ENCODE assay signal across 8 mouse cellular contexts in the genomic region with DNA sequence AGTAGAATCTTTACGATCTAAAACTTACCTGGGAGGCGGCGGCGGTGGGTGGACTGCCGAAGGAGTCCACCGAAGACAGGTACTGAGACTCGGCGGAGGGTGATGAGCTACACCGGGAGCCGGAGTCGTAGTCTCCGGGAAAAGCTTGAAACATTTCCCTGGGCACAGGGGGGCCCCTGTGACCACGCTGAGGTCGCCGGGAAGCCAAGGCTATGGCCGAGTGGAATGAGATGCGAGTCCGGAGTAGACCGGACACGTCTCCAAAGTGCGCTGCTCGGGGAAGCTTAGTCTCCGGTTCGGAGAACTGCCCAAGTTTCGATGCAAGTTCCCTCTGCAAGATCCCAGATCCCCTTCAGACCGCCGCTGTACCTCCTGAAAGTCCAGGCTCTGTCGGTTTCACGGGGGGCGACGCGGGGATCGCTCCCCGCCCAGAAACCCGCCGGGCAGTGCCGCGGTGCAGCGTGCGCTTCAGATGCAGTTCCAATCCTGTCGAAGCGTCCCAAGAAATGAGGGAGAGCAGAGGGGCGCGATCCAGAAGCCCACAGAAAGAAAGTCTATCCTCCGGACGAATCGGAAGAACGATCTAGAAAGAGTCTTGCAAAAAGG. TPM values are rescaled to one million over a fixed set of nuclear protein-coding genes. Genes with fewer than 3 reads are reported as not detected.
A peak's percentile ranks its signal among the peaks of the same experiment; 100 is the strongest.
DNase-seq lines count a peak whose midpoint lies in the region; ATAC-seq and TF ChIP-seq lines count a peak whose summit lies in the region.

No protein-coding gene starts in this region.

- 0 out of 2 replicates have a peak, but pooled peaks cover 1% of the 10 kb centered on the region for H3K4me1 ChIP-seq in heart, adult 2 months (ENCODE audit: control insufficient read depth, insufficient read depth, low read length)
- H3K4me1 ChIP-seq in ES-Bruce4 (ENCODE audit: control insufficient read depth, insufficient read depth, low read length): no peaks in the 10 kb centered on the region
- peaks cover 24% of the 10 kb centered on the region for H3K4me1 ChIP-seq in heart, embryonic 12.5 days (replicated peaks)
- H3K4me1 ChIP-seq in liver, embryonic 15.5 days (replicated peaks): peaks cover 35% of the 10 kb centered on the region

- peak overlapping the region; percentile 43 for H3K9ac ChIP-seq in heart, adult 2 months (ENCODE audit: low read depth, low read length)
- peak overlapping the region; percentile 62 for H3K9ac ChIP-seq in ES-Bruce4 (ENCODE audit: low read depth, poor library complexity, severe bottlenecking)
- H3K9ac ChIP-seq in heart, embryonic 12.5 days: peak overlapping the region; percentile 67
- H3K9ac ChIP-seq in liver, embryonic 15.5 days: peak overlapping the region; percentile 47; the same call in 1 of the 2 replicates

- no peaks in the 10 kb centered on the region for H3K79me2 ChIP-seq in heart, adult 2 months (replicated peaks; ENCODE audit: control insufficient read depth, insufficient read depth, low read length)

- intact Hi-C loops in heart, adult 2 months (cut with DNase I): no loop called here
- intact Hi-C loops in heart, postnatal 25 days (cut with DNase I): no loop called here

- peak overlapping the region; percentile 84 for H3K4me3 ChIP-seq in heart, adult 2 months
- peak overlapping the region; percentile 72 for H3K4me3 ChIP-seq in ES-Bruce4 (ENCODE audit: low read depth, low read length)
- peak overlapping the region; percentile 73 for H3K4me3 ChIP-seq in heart, embryonic 12.5 days
- peak overlapping the region; percentile 69 for H3K4me3 ChIP-seq in liver, embryonic 15.5 days (replicated peaks)

- no peaks in the 10 kb centered on the region for H3K36me3 ChIP-seq in heart, adult 2 months (ENCODE audit: control insufficient read depth, insufficient read depth, low read length)
- H3K36me3 ChIP-seq in ES-Bruce4 (ENCODE audit: control insufficient read depth, insufficient read depth, low read length, poor library complexity, severe bottlenecking): no peaks in the 10 kb centered on the region
- H3K36me3 ChIP-seq in heart, embryonic 12.5 days: no peaks in the 10 kb centered on the region
- no peaks in the 10 kb centered on the region for H3K36me3 ChIP-seq in liver, embryonic 15.5 days (replicated peaks)

- TF ChIP-seq CTCF in heart, adult 2 months (IDR thresholded peaks at IDR 0.05): no peak
- TF ChIP-seq CTCF in ES-Bruce4 (IDR thresholded peaks at IDR 0.05; ENCODE audit: low read depth, low read length): no peak

- DNase-seq in heart, adult 2 months: peak in 1 of 2 experiments; percentile 24
- no peak for DNase-seq in heart, postnatal 25 days (ENCODE audit: low spot score)
- no peak for DNase-seq in thymus, postnatal 0 days (ENCODE audit: low spot score)
- DNase-seq in left cerebral cortex, adult 18-20 months (ENCODE audit: low spot score in 2 of 2): no peak

- peak overlapping the region; percentile 100 for H3K4me2 ChIP-seq in heart, embryonic 12.5 days
- H3K4me2 ChIP-seq in liver, embryonic 15.5 days: peak overlapping the region; percentile 90

- TF ChIP-seq POLR2A in heart, adult 2 months (IDR thresholded peaks at IDR 0.05; ENCODE audit: insufficient read depth, low read depth, low read length): no peak
- no peak for TF ChIP-seq POLR2A in ES-Bruce4 (IDR thresholded peaks at IDR 0.05; ENCODE audit: insufficient read depth, low read length)

- H3K27ac ChIP-seq in heart, adult 2 months: peak overlapping the region; percentile 86
- no peak overlapping the region for H3K27ac ChIP-seq in ES-Bruce4 (ENCODE audit: insufficient read depth, low read length)
- H3K27ac ChIP-seq in heart, embryonic 12.5 days (ENCODE audit: poor library complexity, severe bottlenecking): peak overlapping the region; percentile 60; the same call in 1 of the 2 replicates
- H3K27ac ChIP-seq in liver, embryonic 15.5 days (replicated peaks): no peak overlapping the region

- H3K27me3 ChIP-seq in heart, adult 2 months (ENCODE audit: control insufficient read depth, insufficient read depth, low read length): no peaks in the 10 kb centered on the region
- H3K27me3 ChIP-seq in ES-Bruce4 (ENCODE audit: control insufficient read depth, insufficient read depth, low read length, poor library complexity, severe bottlenecking): no peaks in the 10 kb centered on the region
- peaks cover 37% of the 10 kb centered on the region for H3K27me3 ChIP-seq in heart, embryonic 12.5 days (replicated peaks)
- peaks cover 85% of the 10 kb centered on the region for H3K27me3 ChIP-seq in liver, embryonic 15.5 days

- ATAC-seq in heart, embryonic 12.5 days (ENCODE audit: insufficient number of reproducible peaks, low FRiP score): no peak
- ATAC-seq in liver, embryonic 15.5 days (ENCODE audit: insufficient read depth): no peak
- no peak for ATAC-seq in monocyte, adult 5-6 weeks (replicated peaks; ENCODE audit: insufficient number of reproducible peaks, low FRiP score, low TSS enrichment, poor library complexity, severe bottlenecking)

- under 1% methylated on average over 48 of the region's 48 CpGs for WGBS in heart, adult 2 months
- under 1% methylated on average over 48 of the region's 48 CpGs for WGBS in heart, embryonic 12.5 days
- under 1% methylated on average over 48 of the region's 48 CpGs for WGBS in liver, embryonic 15.5 days (ENCODE audit: insufficient replicate concordance)

- TF ChIP-seq EP300 in heart, adult 2 months (IDR thresholded peaks at IDR 0.05; ENCODE audit: insufficient read depth, low read depth, low read length): no peak
- TF ChIP-seq EP300 in ES-Bruce4 (IDR thresholded peaks at IDR 0.05; ENCODE audit: insufficient read depth, low read depth, low read length): no peak

- no peaks in the 10 kb centered on the region for H3K9me3 ChIP-seq in ES-Bruce4 (replicated peaks; ENCODE audit: control insufficient read depth, insufficient read depth, low read length, poor library complexity, severe bottlenecking)
- H3K9me3 ChIP-seq in heart, embryonic 12.5 days (replicated peaks): no peaks in the 10 kb centered on the region
- H3K9me3 ChIP-seq in liver, embryonic 15.5 days (replicated peaks): no peaks in the 10 kb centered on the region

RNA-seq across cellular contexts. Expression of a gene that starts 0.5 kb away (rescaled TPM):
- 1 to 10 TPM in 1 of 2 experiments, under 1 TPM in 1; 0.89 to 1.1 TPM for total RNA-seq in heart, adult 2 months (2021)
- polyA plus RNA-seq in heart, adult 2 months (2012; rRNA removed): 0.94 and 1.1 TPM in 2 replicates
- under 1 TPM; 0.59 to 0.81 TPM for total RNA-seq in heart, postnatal 25 days (2021)
- 0.68 and 1.1 TPM in 2 replicates for polyA plus RNA-seq in ES-Bruce4 (2011; ENCODE audit: insufficient read depth, insufficient read length, low read depth, missing spikeins)
- polyA plus RNA-seq in heart, embryonic 12.5 days (2016; fragmentation: Nextera tagmentation; extraction: Ambion mirVana): 0.37 and 0.55 TPM in 2 replicates
- 0.03 TPM in 1 of 2 replicates, not detected in the other for polyA plus RNA-seq in liver, embryonic 15.5 days (2015; fragmentation: Nextera tagmentation; extraction: Ambion mirVana)
- 30.9 to 43.8 TPM (median 36.9 TPM) in 3 replicates for total RNA-seq in monocyte, adult 5-6 weeks (2017)
- polyA plus RNA-seq in thymus, postnatal 0 days (2015; fragmentation: Nextera tagmentation; extraction: Ambion mirVana): 0.19 and 0.21 TPM in 2 replicates
- 10 to 100 TPM; 20.9 to 54.7 TPM for total RNA-seq in left cerebral cortex, adult 18-20 months (2021)

RNA-seq across cellular contexts. Expression of a gene that starts 27.0 kb away (rescaled TPM):
- total RNA-seq in heart, adult 2 months (2021): 100 to 1,000 TPM; 114 to 136 TPM
- 273 and 340 TPM in 2 replicates for polyA plus RNA-seq in heart, adult 2 months (2012; rRNA removed)
- total RNA-seq in heart, postnatal 25 days (2021): 100 to 1,000 TPM; 124 to 136 TPM
- polyA plus RNA-seq in ES-Bruce4 (2011; ENCODE audit: insufficient read depth, insufficient read length, low read depth, missing spikeins): 14.3 and 15.3 TPM in 2 replicates
- polyA plus RNA-seq in heart, embryonic 12.5 days (2016; fragmentation: Nextera tagmentation; extraction: Ambion mirVana): 23.6 and 26.7 TPM in 2 replicates
- 3.9 and 5.2 TPM in 2 replicates for polyA plus RNA-seq in liver, embryonic 15.5 days (2015; fragmentation: Nextera tagmentation; extraction: Ambion mirVana)
- not detected in 3 replicates for total RNA-seq in monocyte, adult 5-6 weeks (2017)
- 1.6 and 2.2 TPM in 2 replicates for polyA plus RNA-seq in thymus, postnatal 0 days (2015; fragmentation: Nextera tagmentation; extraction: Ambion mirVana)
- total RNA-seq in left cerebral cortex, adult 18-20 months (2021): 100 to 1,000 TPM; 128 to 129 TPM

RNA-seq across cellular contexts. Expression of a gene that starts 29.5 kb away (rescaled TPM):
- under 1 TPM in 1 of 2 experiments, not detected in 1; 0.21 TPM for total RNA-seq in heart, adult 2 months (2021)
- 0.09 and 0.33 TPM in 2 replicates for polyA plus RNA-seq in heart, adult 2 months (2012; rRNA removed)
- not detected for total RNA-seq in heart, postnatal 25 days (2021)
- polyA plus RNA-seq in ES-Bruce4 (2011; ENCODE audit: insufficient read depth, insufficient read length, low read depth, missing spikeins): 5.7 and 6.1 TPM in 2 replicates
- not detected in 2 replicates for polyA plus RNA-seq in heart, embryonic 12.5 days (2016; fragmentation: Nextera tagmentation; extraction: Ambion mirVana)
- 0.05 TPM in 1 of 2 replicates, not detected in the other for polyA plus RNA-seq in liver, embryonic 15.5 days (2015; fragmentation: Nextera tagmentation; extraction: Ambion mirVana)
- 1.9 TPM in 1 of 3 replicates, not detected in the others for total RNA-seq in monocyte, adult 5-6 weeks (2017)
- polyA plus RNA-seq in thymus, postnatal 0 days (2015; fragmentation: Nextera tagmentation; extraction: Ambion mirVana): 0.27 and 0.30 TPM in 2 replicates
- total RNA-seq in left cerebral cortex, adult 18-20 months (2021): not detected

RNA-seq across cellular contexts. Expression of a gene that starts 35.2 kb away (rescaled TPM):
- total RNA-seq in heart, adult 2 months (2021): 10 to 100 TPM; 46.8 to 48.6 TPM
- 47.1 and 49.1 TPM in 2 replicates for polyA plus RNA-seq in heart, adult 2 months (2012; rRNA removed)
- total RNA-seq in heart, postnatal 25 days (2021): 10 to 100 TPM; 40.7 to 45.1 TPM
- 38.1 and 43.7 TPM in 2 replicates for polyA plus RNA-seq in ES-Bruce4 (2011; ENCODE audit: insufficient read depth, insufficient read length, low read depth, missing spikeins)
- 59.2 and 66.0 TPM in 2 replicates for polyA plus RNA-seq in heart, embryonic 12.5 days (2016; fragmentation: Nextera tagmentation; extraction: Ambion mirVana)
- 14.0 and 14.5 TPM in 2 replicates for polyA plus RNA-seq in liver, embryonic 15.5 days (2015; fragmentation: Nextera tagmentation; extraction: Ambion mirVana)
- 15.0 to 19.8 TPM (median 18.0 TPM) in 3 replicates for total RNA-seq in monocyte, adult 5-6 weeks (2017)
- polyA plus RNA-seq in thymus, postnatal 0 days (2015; fragmentation: Nextera tagmentation; extraction: Ambion mirVana): 59.6 and 67.1 TPM in 2 replicates
- total RNA-seq in left cerebral cortex, adult 18-20 months (2021): 10 to 100 TPM; 39.1 to 45.2 TPM

RNA-seq across cellular contexts. Expression of a gene that starts 37.8 kb away (rescaled TPM):
- 10 to 100 TPM; 25.1 to 30.8 TPM for total RNA-seq in heart, adult 2 months (2021)
- 43.3 and 51.5 TPM in 2 replicates for polyA plus RNA-seq in heart, adult 2 months (2012; rRNA removed)
- total RNA-seq in heart, postnatal 25 days (2021): 10 to 100 TPM; 35.7 to 39.4 TPM
- 75.7 and 90.0 TPM in 2 replicates for polyA plus RNA-seq in ES-Bruce4 (2011; ENCODE audit: insufficient read depth, insufficient read length, low read depth, missing spikeins)
- 93.7 and 99.0 TPM in 2 replicates for polyA plus RNA-seq in heart, embryonic 12.5 days (2016; fragmentation: Nextera tagmentation; extraction: Ambion mirVana)
- 41.2 and 42.4 TPM in 2 replicates for polyA plus RNA-seq in liver, embryonic 15.5 days (2015; fragmentation: Nextera tagmentation; extraction: Ambion mirVana)
- 230 to 263 TPM (median 254 TPM) in 3 replicates for total RNA-seq in monocyte, adult 5-6 weeks (2017)
- 74.3 and 75.3 TPM in 2 replicates for polyA plus RNA-seq in thymus, postnatal 0 days (2015; fragmentation: Nextera tagmentation; extraction: Ambion mirVana)
- total RNA-seq in left cerebral cortex, adult 18-20 months (2021): 10 to 100 TPM; 13.6 to 15.1 TPM

Comparison
In these comparisons a context has a peak if more than half of its experiments do, and no peak if none do; other contexts are left out.
1. H3K27ac ChIP-seq: peak in heart, adult 2 months (single experiment) and heart, embryonic 12.5 days (single experiment); none in ES-Bruce4 (single experiment) and liver, embryonic 15.5 days (single experiment).
2. Peak in every context shown above with its lines, with median percentiles within 50 percentile points of each other: H3K4me3 ChIP-seq and H3K9ac ChIP-seq.